Mouse (Mus musculus) megakaryocyte, embryonic 14.5 days (primary cell): ENCODE measurements at regions not wholly inside any gene's neighbourhood (a gene's known extent, or its start where the extent isn't known, plus 50 kb on each side); places are given as distances from the start of the nearest gene placed in this dataset.

Experiments
- H3K27me3 ChIP-seq: replicated peaks from 2 replicates; pipeline ENCODE3; 2012; ENCODE audit warnings: inconsistent platforms
- H3K36me3 ChIP-seq: replicated peaks from 2 replicates; pipeline ENCODE3; 2012; ENCODE audit warnings: low read length, inconsistent platforms, mixed read lengths
- H3K4me1 ChIP-seq: 2 replicates; pipeline ENCODE4 v1.6.1; 2012; ENCODE audit warnings: inconsistent platforms
- H3K4me3 ChIP-seq: replicated peaks from 2 replicates; pipeline ENCODE3; 2012; ENCODE audit warnings: moderate library complexity, mild to moderate bottlenecking, inconsistent platforms
- H3K9me3 ChIP-seq: 2 replicates; pipeline ENCODE4 v1.6.1; 2012; ENCODE audit warnings: inconsistent platforms
- FLI1 ChIP-seq: IDR thresholded peaks from 2 replicates; pipeline ENCODE4 v1.6.1; 2012; ENCODE audit warnings: low read length, inconsistent platforms, mixed read lengths
- GATA1 ChIP-seq: IDR thresholded peaks from 3 replicates; pipeline ENCODE4 v1.6.1; 2012; ENCODE audit warnings: mixed read lengths, low read length, inconsistent platforms, borderline replicate concordance

DNA sequence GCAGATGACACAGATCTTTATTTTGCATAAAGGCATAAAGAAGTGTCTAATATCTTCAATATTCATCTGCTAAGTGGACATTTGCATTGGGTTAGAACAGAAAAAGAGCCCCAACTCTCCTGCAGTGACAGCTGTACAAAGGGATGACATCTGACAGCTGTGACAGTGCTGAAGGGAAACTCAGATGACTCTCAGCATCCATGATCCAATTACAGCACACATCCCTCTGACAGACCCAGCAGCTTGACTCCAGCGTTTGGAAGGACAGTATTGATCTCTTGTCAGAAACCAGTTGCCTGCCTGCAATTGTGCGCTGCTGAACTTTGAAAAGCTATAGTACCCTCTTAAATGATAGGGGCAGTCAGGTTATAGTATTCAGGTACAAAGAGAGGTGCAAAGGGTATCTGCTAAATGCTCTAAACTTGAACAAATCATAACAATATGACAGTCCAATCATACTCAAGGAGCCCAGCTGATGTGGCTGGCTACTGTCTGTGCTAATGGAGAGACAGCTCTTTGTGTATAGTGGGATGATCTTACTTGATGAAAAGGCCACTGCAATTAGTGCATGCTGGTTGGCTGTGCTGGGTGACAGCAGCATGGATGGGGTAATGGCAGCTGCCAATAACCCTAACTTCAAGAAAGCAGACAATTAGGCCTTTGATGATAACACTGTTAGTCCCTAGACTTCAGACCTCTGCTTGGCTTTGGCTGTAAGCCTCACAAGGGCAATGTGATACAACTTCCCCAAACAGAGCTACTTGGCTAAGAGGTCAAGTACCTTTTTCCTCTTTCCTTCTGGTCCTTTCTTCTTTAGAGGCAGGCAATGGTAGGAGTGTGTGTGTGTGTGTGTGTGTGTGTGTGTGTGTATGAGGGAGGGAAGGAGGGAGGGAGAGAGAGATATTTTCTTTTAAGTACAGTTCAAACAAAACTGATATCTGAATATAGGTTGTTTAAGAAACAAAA, 662.9 kb downstream of the Nr4a2 start:
- no peaks in the 10 kb centered on the region for H3K27me3 ChIP-seq
- H3K4me3 ChIP-seq: no peak overlapping the region
- no peaks in the 10 kb centered on the region for H3K4me1 ChIP-seq
- H3K9me3 ChIP-seq: no peaks in the 10 kb centered on the region
- no peaks in the 10 kb centered on the region for H3K36me3 ChIP-seq
- no peak for TF ChIP-seq GATA1

DNA sequence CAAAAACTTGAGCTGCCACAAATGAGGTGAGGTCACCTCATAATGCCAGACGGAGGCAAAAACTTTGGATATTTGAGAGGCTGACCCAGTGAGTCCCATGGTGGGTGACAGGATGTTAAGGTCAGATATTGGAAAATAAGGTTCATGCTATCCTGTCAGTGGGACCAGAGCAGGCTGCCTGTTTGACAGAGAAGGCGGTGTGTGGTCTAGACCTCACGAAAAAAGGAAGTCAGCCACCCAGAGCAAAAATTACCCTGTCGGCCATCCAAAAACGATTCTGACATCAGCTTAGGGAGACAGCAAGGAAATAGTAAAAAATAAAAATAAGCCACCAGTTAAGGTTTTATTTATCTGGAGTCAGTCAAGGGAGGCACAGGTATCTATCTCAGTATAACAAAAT, 664.4 kb downstream of the Nr4a2 start:
- no peaks in the 10 kb centered on the region for H3K36me3 ChIP-seq
- no peak overlapping the region for H3K4me3 ChIP-seq
- no peaks in the 10 kb centered on the region for H3K27me3 ChIP-seq
- TF ChIP-seq FLI1 (no peak), GATA1 (no peak)
- H3K9me3 ChIP-seq: no peaks in the 10 kb centered on the region
- H3K4me1 ChIP-seq: no peaks in the 10 kb centered on the region

GRCm38 (mm10) chr2:56457594-56457993, 666.2 kb downstream of the Nr4a2 start:
- no peak for TF ChIP-seq GATA1
- TF ChIP-seq FLI1: no peak
- Histone ChIP-seq H3K27me3 (no peaks in the 10 kb centered on the region), H3K36me3 (no peaks in the 10 kb centered on the region), H3K4me3 (no peak overlapping the region), H3K4me1 (no peaks in the 10 kb centered on the region), H3K9me3 (no peaks in the 10 kb centered on the region)

DNA sequence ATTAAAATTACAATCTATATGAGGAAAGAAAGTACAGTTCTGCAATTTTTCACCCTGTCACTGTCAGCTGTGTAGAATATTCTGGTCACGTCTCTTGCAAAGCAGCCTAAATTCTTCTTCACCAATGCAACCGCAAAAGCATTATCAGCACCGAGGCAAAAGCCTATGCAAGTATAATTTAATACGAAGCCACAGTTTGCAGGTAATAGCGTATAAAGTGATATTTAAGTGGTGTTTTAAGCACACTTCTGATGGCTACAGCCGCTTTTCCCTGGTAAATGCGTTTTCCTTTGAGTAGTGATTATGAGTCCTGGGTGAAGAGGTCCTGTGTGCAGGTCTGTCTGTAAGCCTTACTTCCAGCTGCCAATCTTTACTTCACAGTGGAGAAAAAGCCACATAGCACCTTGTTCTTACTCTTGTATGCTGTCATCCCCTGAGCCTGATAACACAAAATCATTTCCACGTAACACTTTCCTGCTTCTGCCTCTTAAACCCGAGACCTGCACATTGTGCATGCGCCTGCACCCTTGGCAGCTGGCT, 667.9 kb downstream of the Nr4a2 start:
- TF ChIP-seq GATA1: no peak
- TF ChIP-seq FLI1: no peak
- H3K4me1 ChIP-seq: no peaks in the 10 kb centered on the region
- no peak overlapping the region for H3K4me3 ChIP-seq
- no peaks in the 10 kb centered on the region for H3K27me3 ChIP-seq
- H3K9me3 ChIP-seq: no peaks in the 10 kb centered on the region
- H3K36me3 ChIP-seq: no peaks in the 10 kb centered on the region

DNA sequence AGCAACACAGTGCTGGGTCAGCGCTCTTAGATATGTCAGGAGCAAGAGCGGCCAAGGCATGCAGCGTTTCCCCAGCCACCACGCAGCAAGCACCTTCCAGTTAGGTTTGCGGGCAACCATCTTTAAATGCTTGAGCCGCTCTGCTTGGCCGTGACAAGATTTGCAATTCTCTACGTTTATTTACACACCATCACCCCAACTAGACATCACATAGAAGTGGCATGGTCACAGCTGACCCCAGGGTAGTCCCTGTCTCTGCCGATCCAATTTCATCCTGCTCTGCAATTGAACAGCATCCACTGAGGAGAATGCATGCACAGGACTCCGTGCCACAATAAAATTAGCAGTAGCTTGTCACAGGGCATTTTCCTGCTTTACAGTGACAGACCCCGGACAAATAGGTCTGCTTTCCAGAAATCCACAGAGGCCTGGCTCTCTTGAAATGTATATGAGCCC, 669.2 kb downstream of the Nr4a2 start:
- H3K4me3 ChIP-seq: no peak overlapping the region
- H3K27me3 ChIP-seq: no peaks in the 10 kb centered on the region
- TF ChIP-seq GATA1 (no peak), FLI1 (0 out of 2 replicates have a peak, but pooled peaks have one; percentile 11)
- no peaks in the 10 kb centered on the region for H3K4me1 ChIP-seq
- no peaks in the 10 kb centered on the region for H3K36me3 ChIP-seq
- H3K9me3 ChIP-seq: no peaks in the 10 kb centered on the region

- no peaks in the 10 kb centered on the region for H3K36me3 ChIP-seq
- TF ChIP-seq GATA1 (no peak), FLI1 (no peak)
- H3K27me3 ChIP-seq: no peaks in the 10 kb centered on the region
- H3K4me3 ChIP-seq: no peak overlapping the region
- no peaks in the 10 kb centered on the region for H3K4me1 ChIP-seq
- H3K9me3 ChIP-seq: no peaks in the 10 kb centered on the region
Observed at GRCm38 (mm10) chr2:56440916-56441315, 682.9 kb downstream of the Nr4a2 start.
